Mouse (Mus musculus): ENCODE measurements around the gene Lrig3. TPM values are rescaled to one million over a fixed set of nuclear protein-coding genes. Genes with fewer than 3 reads are reported as not detected.

Gene Lrig3
- polyA plus RNA-seq, 1 experiment from 2014 or later: 0.94 TPM

DNA sequence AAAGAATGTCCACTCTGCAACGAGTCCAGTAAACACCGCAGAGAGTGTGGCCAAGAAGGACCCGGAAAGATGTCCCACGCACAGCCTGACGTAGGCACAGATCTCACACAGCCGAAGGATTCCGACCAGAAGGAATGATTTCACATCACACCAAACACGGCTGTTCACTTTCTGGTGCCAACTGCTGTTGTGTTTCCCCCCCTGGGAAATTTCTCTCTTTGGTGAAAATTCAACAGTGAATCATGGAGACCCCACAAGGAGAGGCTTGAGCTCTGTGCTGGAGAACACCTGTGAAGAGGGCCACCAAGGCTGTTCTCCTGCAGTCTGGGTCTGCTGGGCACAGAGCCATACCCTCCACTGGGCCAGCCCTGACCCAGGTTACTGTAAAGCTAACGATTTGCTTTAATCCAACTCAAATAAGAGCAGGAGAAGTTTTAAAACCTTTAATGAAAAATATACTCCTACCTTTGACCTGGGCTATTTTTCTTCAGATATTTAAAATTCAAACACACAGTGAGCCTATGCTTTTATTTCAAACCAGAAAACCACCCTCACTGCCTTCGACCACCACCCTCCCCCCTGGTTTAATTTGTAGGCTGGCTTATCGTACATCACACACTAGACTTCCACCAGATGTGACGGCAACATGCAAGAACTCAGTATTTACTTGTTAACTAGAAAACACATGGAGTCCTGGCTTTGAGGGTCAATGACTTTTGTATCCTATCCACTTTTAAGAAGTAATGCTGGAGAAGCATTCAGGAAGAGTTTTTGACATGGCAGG lies 11.0 kb upstream of the Lrig3 start:
- H3K9ac ChIP-seq (ENCODE audit: low read depth, low read length): no peak overlapping the region
- H3K27ac ChIP-seq (ENCODE audit: low read length): no peak overlapping the region
- no peaks in the 10 kb centered on the region for H3K36me3 ChIP-seq (ENCODE audit: control insufficient read depth, insufficient read depth)
- no peak for ATAC-seq (ENCODE audit: low read depth)
- no peaks in the 10 kb centered on the region for H3K27me3 ChIP-seq (ENCODE audit: control insufficient read depth, insufficient read depth, low read depth, low read length)
- H3K4me2 ChIP-seq (ENCODE audit: low read depth, low read length): no peak overlapping the region
- no peak overlapping the region for H3K4me3 ChIP-seq (ENCODE audit: low read depth, low read length)
- no peaks in the 10 kb centered on the region for H3K9me3 ChIP-seq (replicated peaks; ENCODE audit: control insufficient read depth, low read length)
- 66% methylated on average over 12 of the region's 12 CpGs for WGBS (ENCODE audit: insufficient replicate concordance)
- no peaks in the 10 kb centered on the region for H3K4me1 ChIP-seq (ENCODE audit: control insufficient read depth, low read depth, low read length)

DNA sequence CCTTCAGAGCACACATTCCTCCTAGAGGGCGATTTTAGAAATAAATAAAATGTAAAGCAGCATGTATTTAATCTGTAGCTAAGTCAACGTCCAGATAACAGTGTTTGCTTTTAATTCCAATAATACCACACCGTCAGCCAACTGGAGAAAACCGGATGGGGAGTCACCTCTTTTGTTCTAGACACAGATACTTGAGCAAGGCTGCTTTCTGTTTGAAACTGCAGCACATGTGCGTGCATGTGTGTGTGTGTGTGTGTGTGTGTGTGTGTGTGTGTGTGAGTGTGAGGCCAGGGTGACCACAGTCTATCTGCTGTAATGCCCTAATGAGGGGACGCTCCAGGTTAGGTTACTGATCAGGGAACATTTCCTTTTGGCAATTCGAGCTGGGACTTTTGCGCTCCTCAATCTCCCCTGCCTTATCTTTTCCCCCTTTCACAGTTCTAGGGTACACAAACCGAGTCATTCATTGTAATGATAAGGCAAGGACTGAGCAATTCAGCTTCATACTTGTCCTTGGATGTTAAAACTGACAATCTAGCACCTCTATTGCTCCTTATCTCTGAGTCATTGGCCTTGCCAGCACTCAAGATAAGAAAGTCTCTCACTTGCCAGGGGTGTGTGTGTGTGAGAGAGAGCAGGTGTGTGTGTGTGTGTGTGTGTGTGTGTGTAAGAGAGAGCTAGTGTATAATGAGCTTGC lies 4.4 kb upstream of the Lrig3 start:
- H3K4me3 ChIP-seq (ENCODE audit: low read depth, low read length): no peak overlapping the region
- no peaks in the 10 kb centered on the region for H3K36me3 ChIP-seq (ENCODE audit: control insufficient read depth, insufficient read depth)
- no peak overlapping the region for H3K27ac ChIP-seq (ENCODE audit: low read length)
- no peaks in the 10 kb centered on the region; the same call in 1 of the 2 replicates for H3K4me1 ChIP-seq (ENCODE audit: control insufficient read depth, low read depth, low read length)
- no peak overlapping the region for H3K9ac ChIP-seq (ENCODE audit: low read depth, low read length)
- ATAC-seq (ENCODE audit: low read depth): no peak
- no peak overlapping the region for H3K4me2 ChIP-seq (ENCODE audit: low read depth, low read length)
- peaks cover 12% of the 10 kb centered on the region for H3K27me3 ChIP-seq (ENCODE audit: control insufficient read depth, insufficient read depth, low read depth, low read length)
- WGBS (ENCODE audit: insufficient replicate concordance): 27% methylated on average over 9 of the region's 9 CpGs
- no peaks in the 10 kb centered on the region for H3K9me3 ChIP-seq (replicated peaks; ENCODE audit: control insufficient read depth, low read length)

DNA sequence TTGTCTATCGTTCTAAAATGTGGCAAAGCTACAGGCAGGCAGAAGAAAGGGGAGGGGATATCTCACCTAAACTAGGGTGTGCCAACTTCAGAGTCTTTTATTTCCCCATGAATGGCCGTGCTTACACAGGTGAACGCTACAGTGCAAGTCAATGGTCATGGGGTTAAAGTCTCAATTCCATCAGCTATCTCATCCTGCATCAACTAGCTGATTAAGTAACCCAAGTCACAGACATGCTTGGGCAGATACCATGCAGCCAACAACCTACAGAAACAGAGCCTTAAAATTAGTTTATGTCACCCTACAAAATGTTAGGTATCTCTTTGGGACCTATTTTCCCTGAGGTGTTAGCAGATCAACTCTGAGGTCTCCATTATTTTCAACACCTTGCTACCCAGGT lies 1.3 kb upstream of the Lrig3 start:
- Histone ChIP-seq H3K9me3 (replicated peaks; ENCODE audit: control insufficient read depth, low read length) (no peaks in the 10 kb centered on the region), H3K36me3 (ENCODE audit: control insufficient read depth, insufficient read depth) (no peaks in the 10 kb centered on the region), H3K4me3 (ENCODE audit: low read depth, low read length) (no peak overlapping the region), H3K4me1 (ENCODE audit: control insufficient read depth, low read depth, low read length) (no peaks in the 10 kb centered on the region; the same call in none of the 2 replicates), H3K4me2 (ENCODE audit: low read depth, low read length) (no peak overlapping the region), H3K27me3 (ENCODE audit: control insufficient read depth, insufficient read depth, low read depth, low read length) (peaks cover 21% of the 10 kb centered on the region), H3K27ac (ENCODE audit: low read length) (no peak overlapping the region), H3K9ac (ENCODE audit: low read depth, low read length) (no peak overlapping the region)
- no peak for ATAC-seq (ENCODE audit: low read depth)
- WGBS (ENCODE audit: insufficient replicate concordance): 67% methylated on average over 3 of the region's 3 CpGs

DNA sequence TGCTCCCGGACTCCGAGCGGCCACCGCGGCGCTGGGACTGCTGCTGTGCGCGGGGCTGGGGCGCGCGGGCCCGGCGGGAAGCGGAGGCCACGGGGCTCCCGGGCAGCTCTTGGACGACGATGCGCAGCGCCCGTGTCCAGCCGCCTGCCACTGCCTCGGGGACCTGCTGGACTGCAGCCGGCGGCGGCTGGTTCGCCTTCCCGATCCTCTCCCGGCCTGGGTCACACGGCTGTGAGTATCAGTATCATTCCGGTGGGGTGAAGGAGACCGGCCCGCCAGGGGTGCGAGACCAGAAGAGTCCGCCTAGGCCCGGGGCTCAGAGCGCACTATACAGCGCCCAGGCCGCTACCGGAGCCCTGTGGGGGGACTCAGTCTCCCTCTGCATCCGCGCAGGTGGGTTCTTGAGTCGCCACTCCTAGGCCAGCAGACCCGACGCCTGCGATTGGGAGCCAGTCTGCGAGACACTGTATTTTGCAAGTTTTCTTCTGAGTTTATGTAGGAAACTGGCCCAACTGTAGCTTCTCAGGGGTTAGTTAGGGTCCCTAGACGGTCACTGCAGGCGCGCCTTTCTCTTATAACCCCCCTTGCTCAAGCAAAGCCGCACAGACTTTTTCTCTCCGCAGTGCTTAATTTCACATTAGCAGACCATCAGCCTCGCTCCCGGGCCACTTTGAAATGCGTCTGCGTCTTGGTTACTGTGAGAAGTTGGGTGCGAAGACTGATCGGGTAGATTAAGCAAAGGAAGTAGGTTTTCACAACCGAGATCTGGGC lies 698 bp downstream of the Lrig3 start:
- no peaks in the 10 kb centered on the region for H3K9me3 ChIP-seq (replicated peaks; ENCODE audit: control insufficient read depth, low read length)
- H3K27me3 ChIP-seq (ENCODE audit: control insufficient read depth, insufficient read depth, low read depth, low read length): peaks cover 21% of the 10 kb centered on the region
- no peak overlapping the region for H3K27ac ChIP-seq (ENCODE audit: low read length)
- under 1% methylated on average over 56 of the region's 59 CpGs for WGBS (ENCODE audit: insufficient replicate concordance)
- H3K9ac ChIP-seq (ENCODE audit: low read depth, low read length): peak overlapping the region; percentile 56
- peak overlapping the region; percentile 64 for H3K4me3 ChIP-seq (ENCODE audit: low read depth, low read length)
- H3K4me2 ChIP-seq (ENCODE audit: low read depth, low read length): peak overlapping the region; percentile 67
- ATAC-seq (ENCODE audit: low read depth): peak; percentile 61
- H3K36me3 ChIP-seq (ENCODE audit: control insufficient read depth, insufficient read depth): no peaks in the 10 kb centered on the region
- H3K4me1 ChIP-seq (ENCODE audit: control insufficient read depth, low read depth, low read length): no peaks in the 10 kb centered on the region; the same call in none of the 2 replicates

DNA sequence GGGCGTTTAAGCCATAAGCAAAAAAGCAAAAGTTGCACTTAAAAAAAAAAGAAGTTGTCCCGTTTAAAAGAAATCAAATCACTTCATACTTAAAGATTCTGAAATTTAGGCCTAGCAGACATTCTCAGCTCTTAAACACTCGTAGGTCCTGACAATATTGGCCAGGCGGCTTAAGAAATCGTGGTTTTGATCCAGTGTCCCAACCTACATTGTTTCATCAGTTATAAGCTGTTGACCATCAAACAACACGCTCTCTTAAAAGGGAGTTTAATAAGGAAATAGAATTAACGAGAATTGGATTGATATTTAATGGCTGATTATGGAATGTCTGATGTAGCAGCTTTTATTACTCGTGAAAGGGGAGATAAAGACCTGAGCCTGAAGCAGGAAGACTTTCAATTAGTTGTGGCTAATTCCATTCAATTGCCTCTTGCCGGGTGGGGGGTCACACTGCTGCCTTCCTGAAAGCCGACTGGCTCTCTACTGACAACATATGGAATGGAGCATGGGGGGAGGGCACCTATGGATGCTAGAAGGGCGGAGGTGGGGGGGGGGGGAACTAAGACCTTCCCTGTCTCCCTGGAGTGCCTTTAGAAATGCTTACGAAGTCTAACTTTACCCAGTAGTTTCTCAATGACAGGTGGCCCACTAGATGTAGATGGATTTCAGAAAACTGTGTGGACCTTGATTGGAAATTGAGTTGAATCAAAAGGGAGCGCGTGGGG lies 1.6 kb downstream of the Lrig3 start:
- Histone ChIP-seq H3K9ac (ENCODE audit: low read depth, low read length) (no peak overlapping the region), H3K4me2 (ENCODE audit: low read depth, low read length) (peak overlapping the region; percentile 67), H3K36me3 (ENCODE audit: control insufficient read depth, insufficient read depth) (no peaks in the 10 kb centered on the region), H3K9me3 (replicated peaks; ENCODE audit: control insufficient read depth, low read length) (no peaks in the 10 kb centered on the region), H3K27ac (ENCODE audit: low read length) (no peak overlapping the region), H3K27me3 (ENCODE audit: control insufficient read depth, insufficient read depth, low read depth, low read length) (peaks cover 21% of the 10 kb centered on the region), H3K4me3 (ENCODE audit: low read depth, low read length) (no peak overlapping the region; the same call in 1 of the 2 replicates), H3K4me1 (ENCODE audit: control insufficient read depth, low read depth, low read length) (no peaks in the 10 kb centered on the region; the same call in none of the 2 replicates)
- WGBS (ENCODE audit: insufficient replicate concordance): 27% methylated on average over 14 of the region's 14 CpGs
- no peak for ATAC-seq (ENCODE audit: low read depth)

DNA sequence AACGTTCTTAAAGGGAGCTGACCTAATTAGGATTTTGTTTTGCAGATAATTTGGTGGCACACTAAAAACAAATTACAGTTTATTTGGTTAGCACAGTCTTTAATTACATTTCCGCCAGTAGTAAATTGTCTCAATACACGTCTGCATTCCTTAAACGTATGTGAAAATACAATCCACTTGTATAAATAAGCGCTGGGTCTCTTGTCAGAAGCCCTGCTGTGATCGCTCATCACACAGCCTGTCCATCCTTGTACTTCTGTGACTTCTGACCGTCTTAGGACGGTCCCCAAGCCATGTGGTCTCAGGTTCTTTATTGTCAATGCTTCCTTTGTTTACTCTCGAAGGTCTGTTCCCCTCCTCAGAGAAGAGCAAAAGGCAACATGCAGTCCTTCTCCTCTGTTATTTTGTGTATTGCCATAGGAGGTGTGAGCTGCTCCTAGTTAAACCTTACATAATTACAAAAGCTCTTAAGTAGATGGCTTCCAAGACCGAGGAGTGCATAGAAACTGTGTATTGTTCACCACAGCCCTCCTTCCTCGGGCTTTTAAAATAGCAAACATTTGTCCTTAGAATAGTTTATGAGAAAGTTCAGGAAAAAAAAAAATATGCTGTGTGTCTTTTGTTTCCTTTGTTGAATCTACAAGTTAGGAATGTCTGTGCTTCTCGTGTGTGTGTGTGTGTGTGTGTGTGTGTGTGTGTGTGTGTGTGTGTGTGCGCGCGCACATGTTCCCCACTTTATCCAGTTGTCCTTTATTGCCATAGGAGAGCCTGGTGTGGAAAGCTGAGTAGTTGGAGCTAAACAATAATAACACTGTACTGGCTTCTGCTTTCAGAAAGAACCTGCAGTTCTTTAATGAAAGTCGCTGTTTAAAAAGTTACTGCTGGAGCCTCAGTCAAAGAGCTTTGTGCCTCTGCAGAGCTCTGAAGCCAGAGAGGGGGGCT lies 2.5 kb downstream of the Lrig3 start:
- Histone ChIP-seq H3K4me1 (ENCODE audit: control insufficient read depth, low read depth, low read length) (no peaks in the 10 kb centered on the region; the same call in none of the 2 replicates), H3K36me3 (ENCODE audit: control insufficient read depth, insufficient read depth) (no peaks in the 10 kb centered on the region), H3K9me3 (replicated peaks; ENCODE audit: control insufficient read depth, low read length) (no peaks in the 10 kb centered on the region), H3K27me3 (ENCODE audit: control insufficient read depth, insufficient read depth, low read depth, low read length) (peaks cover 21% of the 10 kb centered on the region), H3K4me3 (ENCODE audit: low read depth, low read length) (no peak overlapping the region), H3K27ac (ENCODE audit: low read length) (no peak overlapping the region), H3K4me2 (ENCODE audit: low read depth, low read length) (0 out of 2 replicates have a peak overlapping the region, but pooled peaks have one; percentile 9), H3K9ac (ENCODE audit: low read depth, low read length) (no peak overlapping the region)
- ATAC-seq (ENCODE audit: low read depth): no peak
- 36% methylated on average over 16 of the region's 16 CpGs for WGBS (ENCODE audit: insufficient replicate concordance)

DNA sequence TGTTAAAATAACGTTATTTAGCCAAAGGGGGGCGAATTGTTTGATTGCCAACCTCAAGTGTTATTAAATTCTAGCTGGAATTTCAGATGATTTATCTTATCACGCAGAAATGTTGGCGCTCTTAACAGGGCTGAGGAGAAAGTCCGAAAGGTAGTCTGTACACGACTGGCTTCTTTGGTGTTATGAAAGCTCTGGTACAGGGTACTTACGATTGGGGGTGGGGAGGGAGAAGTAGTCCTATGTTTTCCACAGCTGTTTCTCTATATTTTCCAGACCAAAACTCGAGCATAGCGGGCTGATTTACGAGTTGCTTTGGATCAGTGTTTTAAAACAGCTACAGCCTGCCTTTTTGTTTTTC lies 3.1 kb downstream of the Lrig3 start:
- H3K9me3 ChIP-seq (replicated peaks; ENCODE audit: control insufficient read depth, low read length): no peaks in the 10 kb centered on the region
- no peak overlapping the region for H3K4me2 ChIP-seq (ENCODE audit: low read depth, low read length)
- no peak overlapping the region for H3K9ac ChIP-seq (ENCODE audit: low read depth, low read length)
- no peak overlapping the region for H3K27ac ChIP-seq (ENCODE audit: low read length)
- no peaks in the 10 kb centered on the region for H3K36me3 ChIP-seq (ENCODE audit: control insufficient read depth, insufficient read depth)
- no peak overlapping the region for H3K4me3 ChIP-seq (ENCODE audit: low read depth, low read length)
- WGBS (ENCODE audit: insufficient replicate concordance): 48% methylated on average over 10 of the region's 10 CpGs
- no peaks in the 10 kb centered on the region; the same call in none of the 2 replicates for H3K4me1 ChIP-seq (ENCODE audit: control insufficient read depth, low read depth, low read length)
- no peak for ATAC-seq (ENCODE audit: low read depth)
- H3K27me3 ChIP-seq (ENCODE audit: control insufficient read depth, insufficient read depth, low read depth, low read length): peaks cover 21% of the 10 kb centered on the region

DNA sequence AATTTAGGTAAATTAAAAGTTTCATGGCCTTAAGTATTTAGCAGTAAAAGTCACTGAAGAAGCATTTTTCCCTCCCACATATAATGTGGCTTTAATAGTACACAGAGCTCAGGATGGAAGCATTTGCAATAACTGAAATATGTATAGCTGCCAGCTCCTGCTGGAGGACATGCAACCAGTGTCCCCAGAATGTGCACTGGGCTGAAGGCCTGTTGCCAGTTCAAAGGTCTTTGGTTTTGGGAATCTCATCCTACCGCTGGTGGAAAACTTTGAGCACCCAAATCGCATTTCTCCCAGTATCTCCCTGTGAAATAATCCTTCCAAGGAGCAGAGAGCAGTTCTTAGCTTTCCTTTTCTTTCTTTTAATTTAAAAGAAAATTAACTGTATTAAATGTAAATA lies 4.1 kb downstream of the Lrig3 start:
- no peak overlapping the region for H3K27ac ChIP-seq (ENCODE audit: low read length)
- no peaks in the 10 kb centered on the region; the same call in 1 of the 2 replicates for H3K4me1 ChIP-seq (ENCODE audit: control insufficient read depth, low read depth, low read length)
- H3K4me3 ChIP-seq (ENCODE audit: low read depth, low read length): no peak overlapping the region
- no peaks in the 10 kb centered on the region for H3K36me3 ChIP-seq (ENCODE audit: control insufficient read depth, insufficient read depth)
- peaks cover 21% of the 10 kb centered on the region for H3K27me3 ChIP-seq (ENCODE audit: control insufficient read depth, insufficient read depth, low read depth, low read length)
- no peak overlapping the region for H3K4me2 ChIP-seq (ENCODE audit: low read depth, low read length)
- no peaks in the 10 kb centered on the region for H3K9me3 ChIP-seq (replicated peaks; ENCODE audit: control insufficient read depth, low read length)
- ATAC-seq (ENCODE audit: low read depth): no peak
- 72% methylated on average over 2 of the region's 2 CpGs for WGBS (ENCODE audit: insufficient replicate concordance)
- no peak overlapping the region for H3K9ac ChIP-seq (ENCODE audit: low read depth, low read length)
